Mouse (Mus musculus) embryonic facial prominence, embryonic 10.5 days (tissue): Measurements from ENCODE around the gene Arih2. TPM values are rescaled to one million over a fixed set of nuclear protein-coding genes. Genes with fewer than 3 reads are reported as not detected.
"Not testable (repeated sequence)": the region's sequence is repeated elsewhere in the genome, so short reads cannot be mapped to it uniquely, and the experiment has no call there.

Experiments
- DNase-seq: peaks from one replicate; pipeline ENCODE4 v3.0.0-alpha.2; 2017; ENCODE audit warnings: low spot score
- H3K27ac ChIP-seq: fragments of 300-500 bp; sonication (generic); replicated peaks from 2 replicates; pipeline ENCODE4 v1.5.1; 2016; ENCODE audit warnings: mild to moderate bottlenecking
- H3K27me3 ChIP-seq: fragments of 300-500 bp; sonication (generic); replicated peaks from 2 replicates; pipeline ENCODE4 v1.6.1; 2016; ENCODE audit warnings: low read depth, mild to moderate bottlenecking; ENCODE audit not compliant: poor library complexity, severe bottlenecking
- H3K36me3 ChIP-seq: fragments of 300-500 bp; sonication (generic); replicated peaks from 2 replicates; pipeline ENCODE4 v1.6.1; 2016; ENCODE audit warnings: mild to moderate bottlenecking, moderate library complexity
- H3K4me1 ChIP-seq: fragments of 300-500 bp; sonication (generic); 2 replicates; pipeline ENCODE4 v1.6.1; 2016
- H3K4me3 ChIP-seq: fragments of 300-500 bp; sonication (generic); 2 replicates; pipeline ENCODE4 v1.5.1; 2016; ENCODE audit warnings: mild to moderate bottlenecking, moderate library complexity
- H3K9me3 ChIP-seq: fragments of 300-500 bp; sonication (generic); 2 replicates; pipeline ENCODE4 v1.6.1; 2016; ENCODE audit warnings: mild to moderate bottlenecking
- WGBS: fragments of 180-500 bp; shearing (Covaris S2); methylation state at CpG from one replicate; pipeline ENCODE4 v1.1.7; 2016; 5-methylcytosine and 5-hydroxymethylcytosine counted together
- polyA plus RNA-seq: library from polyadenylated mRNA; unstranded; fragments of >200 nt; fragmentation: Nextera tagmentation; extraction: Ambion mirVana; gene quantifications from 2 replicates; pipeline ENCODE4 v1.2.1, GENCODE M21; 2016

The Arih2 gene
- polyA plus RNA-seq, 1 experiment from 2014 or later = 57.9 TPM

DNA sequence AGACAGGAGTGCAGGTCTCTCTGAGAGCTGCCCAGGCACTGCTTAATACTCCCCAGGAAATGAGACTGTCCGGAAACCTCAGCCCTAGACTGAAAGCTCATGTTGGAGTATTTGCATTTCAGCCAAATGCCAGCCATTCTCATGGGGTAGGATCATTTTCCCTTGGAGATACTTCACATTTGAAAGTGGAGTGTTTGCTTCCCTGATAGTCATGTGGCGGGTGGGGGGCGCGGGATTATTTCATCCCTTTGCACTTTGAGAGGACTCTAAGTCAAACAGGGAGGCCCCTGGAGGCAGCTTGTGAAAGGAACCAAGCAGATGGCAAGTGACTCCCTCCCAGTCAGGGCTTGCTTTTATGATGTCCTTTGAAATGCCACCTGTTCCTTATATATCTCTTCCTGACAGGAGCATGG, 37.3 kb upstream of the Arih2 start:
- Histone ChIP-seq H3K9me3 (no peaks in the 10 kb centered on the region), H3K36me3 (peaks cover 26% of the 10 kb centered on the region), H3K4me3 (no peak overlapping the region), H3K4me1 (peaks cover 8% of the 10 kb centered on the region), H3K27me3 (peaks cover 15% of the 10 kb centered on the region), H3K27ac (no peak overlapping the region)
- DNase-seq = peak; percentile 23
- WGBS = 48% methylated on average over 4 of the region's 4 CpGs

DNA sequence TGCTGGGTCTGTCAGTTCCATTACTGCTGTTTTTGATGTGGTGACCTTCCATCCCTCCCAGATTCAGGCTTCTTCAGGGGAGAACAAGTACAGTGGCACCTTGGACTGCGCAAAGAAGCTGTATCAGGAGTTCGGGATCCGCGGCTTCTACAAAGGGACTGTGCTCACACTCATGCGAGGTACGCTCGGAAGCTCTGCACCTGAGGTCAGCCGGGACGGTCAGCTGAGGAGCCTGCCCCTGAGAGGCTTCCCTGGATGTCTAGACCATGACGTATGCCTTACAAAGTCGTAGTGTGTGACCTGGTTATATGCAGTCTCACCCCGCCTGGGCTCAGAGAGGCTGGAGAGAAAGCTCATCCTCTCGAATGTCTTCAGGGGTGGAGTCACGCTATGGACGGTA, 30.8 kb upstream of the Arih2 start:
- no peaks in the 10 kb centered on the region for H3K27me3 ChIP-seq
- H3K4me1 ChIP-seq = no peaks in the 10 kb centered on the region
- H3K4me3 ChIP-seq = no peak overlapping the region
- H3K27ac ChIP-seq = no peak overlapping the region
- peaks cover 50% of the 10 kb centered on the region for H3K36me3 ChIP-seq
- 94% methylated on average over 15 of the region's 15 CpGs for WGBS
- no peak for DNase-seq
- H3K9me3 ChIP-seq = no peaks in the 10 kb centered on the region

DNA sequence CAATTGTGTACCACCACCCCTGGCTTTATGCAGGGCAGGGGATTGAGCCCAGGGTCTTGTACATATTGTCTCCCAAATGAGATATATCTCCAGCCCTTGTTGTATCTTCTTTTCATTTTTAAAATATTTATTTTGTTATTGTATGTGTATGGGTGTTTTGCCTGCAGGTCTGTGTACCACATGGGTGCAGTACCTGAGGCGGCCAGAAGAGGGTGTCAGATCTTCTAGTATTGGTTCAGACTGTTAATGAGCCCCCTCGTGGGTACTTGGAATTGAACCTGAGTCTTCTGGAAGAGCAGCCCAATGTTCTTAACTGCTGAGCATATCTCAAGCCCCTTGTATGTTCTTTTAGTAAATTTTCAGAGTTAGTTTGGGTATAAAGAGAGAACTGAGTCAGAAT, 24.0 kb upstream of the Arih2 start:
- Histone ChIP-seq H3K36me3 (peaks cover 43% of the 10 kb centered on the region), H3K4me3 (no peak overlapping the region), H3K4me1 (no peaks in the 10 kb centered on the region), H3K27me3 (no peaks in the 10 kb centered on the region), H3K9me3 (no peaks in the 10 kb centered on the region), H3K27ac (no peak overlapping the region)
- peak; percentile 37 for DNase-seq
- 46% methylated on average over 2 of the region's 2 CpGs for WGBS

DNA sequence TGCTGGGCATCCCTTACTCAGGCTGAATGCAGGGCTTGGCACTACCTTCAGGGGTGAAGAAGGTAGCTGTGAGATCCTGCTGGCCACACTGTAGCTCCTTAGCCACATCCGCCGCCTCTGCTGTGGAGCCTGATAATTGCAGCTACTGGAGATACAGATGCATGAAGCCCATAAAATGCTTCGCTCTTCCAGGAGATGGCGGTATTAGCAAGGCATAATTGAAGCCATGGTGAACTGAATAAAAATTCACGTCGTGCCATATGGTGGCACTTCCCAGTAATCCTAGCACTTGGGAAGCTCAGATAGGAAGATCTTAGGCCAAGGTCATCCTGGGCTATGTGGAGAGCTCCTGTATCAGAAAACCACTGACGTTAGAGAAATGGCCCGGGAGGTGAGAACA, 20.7 kb upstream of the Arih2 start:
- H3K4me3 ChIP-seq = no peak overlapping the region
- DNase-seq = peak; percentile 24
- H3K27ac ChIP-seq = no peak overlapping the region
- H3K36me3 ChIP-seq = peaks cover 41% of the 10 kb centered on the region
- no peaks in the 10 kb centered on the region for H3K4me1 ChIP-seq
- WGBS = 58% methylated on average over 8 of the region's 8 CpGs
- no peaks in the 10 kb centered on the region for H3K27me3 ChIP-seq
- H3K9me3 ChIP-seq = no peaks in the 10 kb centered on the region

DNA sequence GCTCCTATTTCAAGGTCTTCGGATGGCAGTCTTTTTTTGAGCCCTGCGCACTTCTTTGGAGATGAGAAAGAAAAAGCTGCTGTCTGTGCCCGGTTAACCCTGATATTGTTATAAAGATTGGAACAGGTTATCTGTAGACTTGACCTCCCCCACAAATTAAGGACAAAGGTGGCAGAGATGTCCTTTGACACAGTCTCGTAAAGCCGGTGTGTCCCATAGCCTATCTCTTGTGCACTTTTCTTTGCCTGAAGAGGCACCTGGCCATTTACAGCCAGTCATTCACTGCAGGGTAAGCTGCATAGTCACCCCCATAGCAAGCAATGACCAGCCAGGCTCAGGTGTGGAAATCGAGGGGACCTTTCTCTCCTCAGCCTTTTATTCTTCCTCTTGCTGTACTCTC, 13.5 kb upstream of the Arih2 start:
- peak overlapping the region; percentile 86 for H3K4me3 ChIP-seq
- no peak for DNase-seq
- no peaks in the 10 kb centered on the region for H3K9me3 ChIP-seq
- peaks cover 16% of the 10 kb centered on the region for H3K4me1 ChIP-seq
- no peaks in the 10 kb centered on the region for H3K27me3 ChIP-seq
- H3K36me3 ChIP-seq = no peaks in the 10 kb centered on the region
- peak overlapping the region; percentile 83 for H3K27ac ChIP-seq
- WGBS = 57% methylated on average over 6 of the region's 6 CpGs

DNA sequence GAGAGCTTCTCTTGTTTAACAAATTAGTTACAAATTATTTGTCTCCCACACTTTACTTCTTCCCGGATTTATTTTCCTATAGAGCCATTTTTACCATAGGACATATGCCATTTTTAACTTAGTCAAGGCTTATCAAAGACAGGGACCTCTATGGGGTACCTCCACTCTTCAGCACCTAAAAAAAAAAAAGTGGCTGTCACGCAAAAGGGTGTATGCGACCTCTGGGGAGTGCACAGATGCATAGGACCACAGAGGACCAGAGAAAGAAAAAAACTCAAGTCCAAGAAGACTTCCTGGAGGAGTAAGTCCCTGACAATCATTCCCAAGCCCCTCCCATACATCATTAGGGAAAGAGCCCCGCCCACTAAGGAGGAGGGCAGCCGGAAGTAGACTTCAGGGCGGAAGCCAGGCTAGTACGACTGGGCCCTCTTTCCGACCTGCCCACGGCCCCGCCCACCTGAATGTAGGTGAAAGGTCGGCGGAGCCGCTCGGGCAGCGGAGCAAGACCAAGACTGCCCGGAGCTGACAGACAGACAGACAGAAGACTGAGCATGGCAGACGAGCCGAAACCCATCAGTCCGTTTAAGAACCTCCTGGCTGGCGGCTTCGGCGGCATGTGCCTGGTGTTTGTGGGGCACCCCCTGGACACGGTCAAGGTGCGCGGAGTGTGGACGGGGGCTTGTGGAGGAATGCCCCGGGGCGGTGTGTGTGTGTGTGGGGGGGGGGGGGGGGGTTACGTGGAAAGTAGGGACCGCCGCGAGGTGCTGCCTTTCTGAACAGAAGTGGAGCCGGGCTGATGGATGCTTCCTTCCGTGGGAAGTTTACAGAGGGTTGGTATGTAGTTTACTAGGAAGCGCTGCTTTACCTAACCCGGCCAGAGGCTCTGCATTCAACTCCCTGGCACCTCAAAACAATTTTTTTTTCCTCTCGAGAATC, 12.8 kb upstream of the Arih2 start, which contains the start of gene Slc25a20:
TSS of gene Slc25a20 (plus strand) at position 412 of the 936 bp plus-strand sequence.
- Histone ChIP-seq H3K27ac (peak within 1 kb of the TSS; percentile 83), H3K4me3 (peak within 1 kb of the TSS; percentile 86), H3K9me3 (no peaks in the 10 kb centered on the region), H3K4me1 (peaks cover 16% of the 10 kb centered on the region), H3K27me3 (no peaks in the 10 kb centered on the region), H3K36me3 (no peaks in the 10 kb centered on the region)
- 3% methylated on average over 37 of the region's 37 CpGs for WGBS
- DNase-seq = peak; percentile 88

DNA sequence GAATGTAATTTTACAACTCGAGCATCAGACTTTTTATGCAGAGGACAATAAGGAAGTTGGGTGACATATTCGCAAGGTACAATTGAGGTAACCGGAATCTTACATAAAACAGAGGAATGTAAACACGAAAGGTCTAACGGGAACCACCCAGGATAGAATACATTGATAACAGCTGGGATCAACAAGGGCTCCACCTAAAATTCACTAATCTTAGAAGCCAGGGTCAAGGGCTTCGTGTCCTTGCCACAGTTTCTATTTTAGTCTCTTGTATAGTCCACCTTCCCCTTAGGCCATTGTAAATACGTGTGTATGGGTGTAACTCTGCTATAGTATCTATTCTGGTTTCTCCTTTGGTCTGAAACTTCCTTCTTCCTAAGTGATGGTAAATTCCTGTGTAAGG, 6.7 kb upstream of the Arih2 start:
- WGBS = 84% methylated on average over 7 of the region's 7 CpGs

DNA sequence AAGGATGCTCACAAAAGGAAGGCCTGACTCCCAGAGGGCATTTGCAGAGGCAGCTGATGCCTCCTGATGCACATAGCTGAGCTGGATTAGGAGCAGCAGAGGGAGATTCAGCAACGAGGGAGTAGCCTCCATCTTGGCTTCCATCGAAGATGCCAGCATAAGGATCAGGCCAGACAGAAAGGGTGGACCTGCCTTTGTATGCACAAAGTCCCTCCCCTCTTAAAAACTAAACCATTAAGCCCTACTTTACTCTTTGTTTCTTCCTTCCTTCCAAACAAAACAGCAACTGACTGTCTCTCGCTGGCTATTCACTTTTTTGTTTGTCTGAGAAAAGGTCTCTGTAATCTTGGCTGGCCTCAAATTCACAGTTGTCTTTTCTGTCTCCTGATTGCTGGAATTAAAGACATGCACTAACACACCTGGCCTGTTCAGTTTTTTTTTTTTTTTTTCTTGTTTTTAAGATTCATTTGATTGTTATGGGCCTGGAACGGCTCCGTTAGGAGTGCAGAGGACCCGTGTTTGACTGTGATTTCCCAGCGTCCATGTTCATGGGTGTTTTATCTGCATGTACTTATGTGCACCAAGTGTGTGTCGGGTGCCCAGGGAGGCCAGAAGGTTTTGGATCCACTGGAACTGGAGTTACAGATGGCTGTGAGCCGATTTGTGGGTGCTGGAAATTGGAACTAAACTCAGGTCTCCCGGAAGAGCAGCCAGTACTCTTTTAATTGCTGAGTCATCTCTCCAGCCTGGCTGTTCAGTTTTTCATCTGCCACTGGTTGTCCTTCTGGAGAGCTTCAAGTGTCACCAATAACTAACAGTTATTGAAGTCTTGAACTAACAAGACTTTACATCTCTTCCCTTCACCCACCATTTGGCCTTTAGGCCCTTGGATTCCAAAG, 5.6 kb upstream of the Arih2 start:
- no peaks in the 10 kb centered on the region for H3K27me3 ChIP-seq
- H3K9me3 ChIP-seq = no peaks in the 10 kb centered on the region
- DNase-seq = no peak
- peaks cover 5% of the 10 kb centered on the region for H3K4me1 ChIP-seq
- no peak overlapping the region for H3K4me3 ChIP-seq
- H3K27ac ChIP-seq = no peak overlapping the region
- no peaks in the 10 kb centered on the region for H3K36me3 ChIP-seq
- 83% methylated on average over 10 of the region's 10 CpGs for WGBS

More for the DNA sequence above, 6.7 kb upstream of the Arih2 start:
- not testable (repeated sequence) for H3K27ac ChIP-seq, H3K9me3 ChIP-seq, H3K4me3 ChIP-seq, DNase-seq, H3K27me3 ChIP-seq, H3K4me1 ChIP-seq, H3K36me3 ChIP-seq

DNA sequence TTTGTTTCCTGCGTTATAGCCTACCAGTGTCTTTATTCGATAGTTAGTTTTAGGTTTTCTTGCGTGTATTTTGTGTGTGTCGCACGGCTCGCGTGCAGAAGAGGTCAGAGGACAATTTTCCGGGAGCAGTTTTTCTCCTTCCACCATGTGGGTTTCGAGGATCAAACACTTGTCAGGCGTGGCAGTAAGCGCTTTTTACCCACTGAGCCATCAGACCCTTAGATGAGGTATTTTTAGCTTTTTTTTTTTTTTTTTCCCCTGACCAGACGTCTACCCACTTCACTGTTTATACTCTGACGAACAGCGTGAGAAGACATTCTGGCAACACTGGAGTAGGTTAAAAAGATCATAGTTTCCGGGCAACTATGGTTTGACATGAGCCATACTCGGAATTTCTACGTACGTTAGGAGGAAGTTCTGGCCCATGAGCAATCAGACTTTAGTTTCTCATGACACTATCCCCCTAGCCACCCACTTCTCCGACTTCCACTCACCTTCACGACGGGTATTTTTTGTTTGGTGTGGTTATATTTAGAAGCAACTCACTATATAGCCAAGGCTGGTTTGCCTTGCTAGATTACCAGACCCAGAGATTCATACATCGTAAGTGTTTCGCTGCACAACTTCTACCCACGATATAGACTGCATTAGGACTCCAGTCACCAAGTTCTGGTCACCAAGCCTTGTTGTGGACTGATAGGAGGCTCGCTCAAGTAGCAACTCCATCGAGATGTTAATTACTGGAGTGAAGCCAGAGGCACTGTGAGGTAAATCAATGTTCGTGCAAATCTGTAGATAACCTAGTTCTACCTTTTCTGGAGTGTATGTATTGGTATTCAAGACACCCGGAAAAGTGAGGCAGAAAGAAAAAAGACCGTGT, 615 bp upstream of the Arih2 start:
- H3K9me3 ChIP-seq = no peaks in the 10 kb centered on the region
- H3K27me3 ChIP-seq = no peaks in the 10 kb centered on the region
- H3K36me3 ChIP-seq = peaks cover 11% of the 10 kb centered on the region
- H3K4me3 ChIP-seq = peak overlapping the region; percentile 96
- H3K4me1 ChIP-seq = peaks cover 19% of the 10 kb centered on the region
- 35% methylated on average over 29 of the region's 29 CpGs for WGBS
- no peak for DNase-seq
- peak overlapping the region; percentile 92 for H3K27ac ChIP-seq

DNA sequence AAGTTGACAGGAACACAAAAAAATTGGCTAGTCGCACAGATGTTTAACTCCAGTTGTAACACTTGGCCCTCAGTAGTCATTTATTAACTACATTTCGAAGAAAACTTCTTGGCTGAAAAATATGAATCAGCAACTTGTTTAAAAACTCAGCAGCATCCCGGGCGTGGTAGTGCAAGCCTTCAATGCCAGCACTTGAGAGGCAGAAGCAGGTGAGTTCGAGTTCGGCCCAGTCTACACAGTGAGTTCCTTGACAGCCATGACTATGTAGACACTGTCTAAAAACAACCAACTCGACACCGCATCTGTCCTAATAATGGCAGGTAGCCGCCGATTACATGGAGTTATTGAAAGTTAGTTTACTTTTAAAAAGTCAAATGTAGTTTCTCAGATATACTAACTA, 1.0 kb downstream of the Arih2 start:
- peaks cover 22% of the 10 kb centered on the region for H3K36me3 ChIP-seq
- no peak for DNase-seq
- H3K27me3 ChIP-seq = no peaks in the 10 kb centered on the region
- H3K9me3 ChIP-seq = no peaks in the 10 kb centered on the region
- H3K4me1 ChIP-seq = peaks cover 19% of the 10 kb centered on the region
- H3K27ac ChIP-seq = no peak overlapping the region
- WGBS = 51% methylated on average over 10 of the region's 10 CpGs
- H3K4me3 ChIP-seq = peak overlapping the region; percentile 96

DNA sequence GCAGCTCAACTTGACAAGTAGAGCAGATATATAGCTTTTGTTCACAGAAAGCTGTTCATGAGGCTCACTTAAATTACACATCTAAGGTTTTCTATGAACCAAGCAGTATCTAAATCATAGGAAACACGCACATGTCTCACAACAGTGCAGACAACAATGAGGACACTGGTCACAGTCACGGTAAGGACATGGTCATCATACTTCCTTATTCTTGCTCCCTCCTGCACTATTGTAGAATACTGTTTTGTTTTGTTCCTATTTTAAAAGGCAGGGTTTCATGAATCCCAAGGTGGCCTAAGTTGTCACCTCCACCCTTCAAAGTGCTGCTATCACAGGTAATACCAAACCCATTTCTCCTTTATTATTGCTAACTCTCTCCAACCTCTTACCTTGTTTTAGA, 9.4 kb downstream of the Arih2 start:
- DNase-seq = no peak
- WGBS = 97% methylated on average over 2 of the region's 2 CpGs
- no peak overlapping the region for H3K4me3 ChIP-seq
- H3K36me3 ChIP-seq = peaks cover 74% of the 10 kb centered on the region
- no peak overlapping the region for H3K27ac ChIP-seq
- H3K27me3 ChIP-seq = no peaks in the 10 kb centered on the region
- no peaks in the 10 kb centered on the region for H3K4me1 ChIP-seq
- H3K9me3 ChIP-seq = no peaks in the 10 kb centered on the region

DNA sequence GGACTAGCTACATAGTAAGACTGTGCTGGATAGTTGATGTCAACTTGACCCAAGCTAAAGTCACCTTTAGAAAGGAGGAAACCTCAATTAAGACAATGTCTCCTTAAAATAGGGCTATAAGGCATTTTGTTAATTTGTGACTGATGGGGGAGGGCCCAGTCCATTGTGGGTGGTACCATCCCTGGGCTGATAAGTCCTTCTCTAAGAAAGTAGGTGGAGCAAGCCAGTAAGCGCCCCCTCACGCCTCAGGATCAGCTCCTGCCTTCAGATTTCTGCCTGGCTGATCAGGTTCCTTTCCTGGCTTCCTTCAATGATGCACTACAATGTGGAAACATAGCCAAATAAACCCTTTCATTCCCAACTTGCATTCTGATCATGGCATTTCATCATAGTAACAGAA, 13.8 kb downstream of the Arih2 start:
- Histone ChIP-seq H3K27ac (no peak overlapping the region), H3K4me1 (no peaks in the 10 kb centered on the region), H3K27me3 (no peaks in the 10 kb centered on the region), H3K36me3 (peaks cover 55% of the 10 kb centered on the region), H3K9me3 (no peaks in the 10 kb centered on the region), H3K4me3 (no peak overlapping the region)
- DNase-seq = no peak
- WGBS = 83% methylated on average over 2 of the region's 2 CpGs
